Mouse (Mus musculus): ENCODE measurements around the gene Ppil4.
A peak's percentile ranks its signal among the peaks of the same experiment; 100 is the strongest.
"Not testable (repeated sequence)": the region's sequence is repeated elsewhere in the genome, so short reads cannot be mapped to it uniquely, and the experiment has no call there.

Ppil4 gene

DNA sequence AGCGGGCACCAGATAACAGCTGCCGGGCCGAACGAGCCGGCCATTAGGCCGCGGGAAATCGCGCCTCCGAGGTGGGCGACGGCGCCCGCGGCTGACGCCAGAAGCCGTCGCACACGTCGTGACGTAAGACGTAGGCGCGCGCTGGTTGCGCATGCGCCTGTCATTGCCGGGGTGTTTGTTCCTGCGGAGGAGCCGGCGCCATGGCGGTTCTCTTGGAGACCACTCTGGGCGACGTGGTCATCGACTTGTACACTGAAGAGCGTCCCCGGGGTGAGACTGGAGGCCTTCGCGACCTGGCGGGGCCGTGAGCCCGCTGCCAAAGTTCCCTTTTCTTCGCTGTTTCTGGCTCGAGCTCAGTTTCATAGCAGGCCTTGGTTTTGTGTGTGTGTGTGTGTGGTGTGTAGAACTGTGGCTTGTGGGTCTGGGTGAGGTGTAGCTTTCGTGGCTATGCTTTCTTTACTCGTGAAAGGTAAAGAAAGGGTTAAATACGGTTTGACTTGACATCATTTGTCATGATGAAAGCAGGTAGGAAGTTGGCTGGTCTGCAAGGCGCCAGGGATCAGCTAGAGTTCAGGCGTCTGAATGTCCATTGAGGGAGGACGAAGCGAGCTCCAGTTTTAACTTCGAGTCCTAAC is at the start of gene Ppil4, which contains the start of gene Ginm1:
Gene Ppil4, plus strand, starts transcription at position 141 of the 635 bp plus-strand sequence.
Gene Ginm1, minus strand, starts transcription at position 74 of the 635 bp plus-strand sequence.
- peak; percentile 96 for DNase-seq

DNA sequence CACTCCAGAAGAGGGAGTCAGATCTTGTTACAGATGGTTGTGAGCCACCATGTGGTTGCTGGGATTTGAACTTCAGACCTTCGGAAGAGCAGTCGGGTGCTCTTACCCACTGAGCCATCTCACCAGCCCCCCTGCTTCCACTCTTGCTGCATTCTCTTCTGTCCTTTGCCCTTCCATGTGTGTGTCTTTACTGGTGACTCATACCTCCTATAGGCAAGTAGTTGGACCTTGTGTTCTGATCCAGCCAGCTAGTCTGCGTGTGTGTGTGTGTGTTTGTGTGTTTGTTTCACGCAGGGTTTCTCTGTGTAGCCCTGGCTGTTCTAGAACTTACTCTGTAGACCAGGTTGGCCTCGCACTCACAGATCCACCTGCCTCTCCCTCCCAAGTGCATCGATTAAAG is 47.2 kb upstream of the Ppil4 start:
- not testable (repeated sequence) for DNase-seq

DNA sequence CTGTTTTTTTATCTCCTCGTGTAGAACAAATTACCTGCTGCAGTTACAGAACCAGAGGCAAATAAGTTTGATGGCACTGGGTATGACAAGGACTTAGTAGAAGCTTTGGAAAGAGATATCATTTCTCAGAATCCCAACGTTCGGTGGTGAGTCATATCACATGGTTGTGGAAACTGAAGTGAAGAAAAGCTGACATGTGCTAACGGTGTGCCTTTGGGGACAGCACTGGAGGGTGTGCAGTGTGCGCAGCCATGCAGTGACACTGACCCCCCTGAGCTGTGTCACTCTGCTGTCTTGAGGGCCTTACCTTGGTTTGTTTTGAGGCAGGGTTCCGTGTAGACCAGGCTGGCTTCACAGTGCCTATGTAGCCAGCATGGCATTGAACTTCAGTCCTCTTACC is 43.9 kb upstream of the Ppil4 start:
- DNase-seq, result no peak

DNA sequence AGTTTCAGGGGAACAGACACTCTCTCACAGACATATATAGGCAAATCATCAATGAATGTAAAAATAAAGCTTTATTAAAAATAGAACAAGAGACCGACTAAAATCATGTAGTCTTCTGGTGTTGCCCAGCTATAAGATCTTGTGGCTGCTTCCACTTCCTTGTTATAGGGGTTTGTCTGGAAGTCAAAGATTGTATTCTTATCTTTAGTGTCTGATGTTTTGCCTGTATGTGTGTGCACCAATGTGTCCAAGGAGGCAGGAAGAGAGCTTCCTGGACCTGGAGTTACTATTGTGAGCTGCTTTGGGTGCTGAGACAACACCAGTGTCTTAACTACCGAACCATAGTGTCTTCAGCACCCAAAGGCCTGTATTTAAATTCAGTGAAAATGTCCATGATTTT is 35.1 kb upstream of the Ppil4 start:
- no peak for DNase-seq

DNA sequence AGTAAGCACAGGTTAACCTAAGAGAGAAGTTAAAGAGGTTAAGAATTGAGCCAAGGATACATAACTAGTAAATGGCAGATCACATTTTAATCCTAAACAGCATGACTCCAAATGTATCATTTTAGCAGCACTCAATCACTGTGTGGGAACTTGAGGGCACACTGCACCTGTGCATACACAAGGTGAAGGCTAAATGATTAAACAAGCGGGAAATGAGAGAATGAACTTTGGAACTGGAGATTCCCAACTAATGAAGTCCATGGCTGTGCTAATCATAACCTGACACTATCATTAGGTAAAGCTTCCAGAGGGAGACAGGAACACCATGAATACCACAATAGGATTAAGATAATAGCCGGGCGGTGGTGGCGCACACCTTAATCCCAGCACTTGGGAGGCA is 20.3 kb upstream of the Ppil4 start:
- DNase-seq, result no peak

DNA sequence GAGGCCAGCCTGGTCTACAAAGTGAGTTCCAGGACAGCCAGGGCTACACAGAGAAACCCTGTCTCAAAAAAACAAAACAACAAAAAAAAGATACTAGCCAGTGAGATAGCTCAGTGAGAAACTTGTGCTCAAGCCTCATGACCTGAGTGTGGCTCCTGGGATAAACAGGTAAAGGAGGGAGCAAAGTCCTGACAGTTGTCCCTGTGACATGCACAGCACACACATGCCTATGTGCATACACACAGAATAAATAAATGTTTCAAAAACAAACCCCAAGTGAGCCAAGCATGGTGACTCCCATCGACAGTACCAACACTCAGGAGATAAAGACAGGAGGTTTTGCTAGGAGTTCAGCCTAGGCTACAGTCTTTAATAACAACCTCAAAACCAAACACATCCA is 19.9 kb upstream of the Ppil4 start:
- no peak for DNase-seq

DNA sequence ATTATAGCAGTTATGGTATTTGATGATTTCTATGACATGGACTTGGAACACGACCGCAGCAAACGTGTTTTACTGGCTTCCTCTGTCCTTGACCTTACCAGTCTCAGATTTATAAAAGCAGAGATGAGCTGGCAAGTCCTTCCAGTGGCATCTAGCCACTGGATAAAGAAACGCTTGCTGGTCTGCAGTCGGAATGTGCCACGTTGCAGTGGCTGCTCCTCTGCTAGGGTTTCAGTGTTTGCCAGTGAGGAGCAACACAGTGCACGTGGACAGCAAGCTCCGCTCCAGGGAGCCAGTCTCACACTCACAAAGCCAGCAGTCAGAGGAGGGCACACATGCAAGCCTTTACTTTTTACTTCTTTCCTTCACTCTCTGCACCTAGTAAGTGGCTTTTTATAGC is 17.3 kb upstream of the Ppil4 start:
- DNase-seq, result no peak

DNA sequence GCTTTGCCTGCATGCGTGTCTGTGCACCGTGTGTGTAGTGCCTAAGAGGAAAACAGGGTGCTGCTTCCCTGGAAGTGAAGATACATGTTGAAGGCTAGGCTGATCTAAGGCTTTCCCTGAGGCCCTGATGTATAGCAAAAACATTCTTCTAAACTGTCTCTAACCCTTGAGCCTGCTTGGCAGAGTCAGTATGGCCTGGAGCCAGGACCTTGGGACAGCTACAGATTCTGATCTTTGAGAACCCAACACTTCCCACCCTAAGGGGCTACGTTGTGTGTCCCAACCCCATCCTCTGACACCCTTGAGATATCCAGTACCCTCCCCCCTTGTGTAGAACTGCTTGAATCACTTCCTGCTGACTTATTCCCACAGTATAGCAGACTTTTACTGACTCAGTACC is 14.3 kb upstream of the Ppil4 start:
- no peak for DNase-seq

DNA sequence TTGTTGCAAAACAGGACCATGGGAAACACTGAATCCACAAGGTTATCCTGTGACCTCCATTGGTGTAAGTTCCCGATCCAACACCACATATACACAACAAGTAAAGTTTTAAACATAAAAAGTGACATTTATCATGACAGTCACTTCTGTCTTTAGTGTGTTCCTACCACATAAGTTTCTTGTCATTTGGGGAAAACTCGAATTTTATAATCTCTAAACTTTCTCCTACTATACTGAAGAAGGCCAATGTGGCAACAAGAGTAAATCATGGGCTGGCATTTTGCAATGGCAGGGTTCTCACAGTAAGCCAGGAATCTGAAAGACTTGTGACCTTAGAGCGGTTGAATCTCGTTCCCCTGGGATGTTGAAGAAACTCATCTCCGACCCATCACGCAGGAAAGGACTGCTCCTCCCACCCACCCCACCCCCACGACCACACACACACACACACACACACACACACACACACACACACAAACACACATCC is 12.9 kb upstream of the Ppil4 start:
- no peak for DNase-seq

DNA sequence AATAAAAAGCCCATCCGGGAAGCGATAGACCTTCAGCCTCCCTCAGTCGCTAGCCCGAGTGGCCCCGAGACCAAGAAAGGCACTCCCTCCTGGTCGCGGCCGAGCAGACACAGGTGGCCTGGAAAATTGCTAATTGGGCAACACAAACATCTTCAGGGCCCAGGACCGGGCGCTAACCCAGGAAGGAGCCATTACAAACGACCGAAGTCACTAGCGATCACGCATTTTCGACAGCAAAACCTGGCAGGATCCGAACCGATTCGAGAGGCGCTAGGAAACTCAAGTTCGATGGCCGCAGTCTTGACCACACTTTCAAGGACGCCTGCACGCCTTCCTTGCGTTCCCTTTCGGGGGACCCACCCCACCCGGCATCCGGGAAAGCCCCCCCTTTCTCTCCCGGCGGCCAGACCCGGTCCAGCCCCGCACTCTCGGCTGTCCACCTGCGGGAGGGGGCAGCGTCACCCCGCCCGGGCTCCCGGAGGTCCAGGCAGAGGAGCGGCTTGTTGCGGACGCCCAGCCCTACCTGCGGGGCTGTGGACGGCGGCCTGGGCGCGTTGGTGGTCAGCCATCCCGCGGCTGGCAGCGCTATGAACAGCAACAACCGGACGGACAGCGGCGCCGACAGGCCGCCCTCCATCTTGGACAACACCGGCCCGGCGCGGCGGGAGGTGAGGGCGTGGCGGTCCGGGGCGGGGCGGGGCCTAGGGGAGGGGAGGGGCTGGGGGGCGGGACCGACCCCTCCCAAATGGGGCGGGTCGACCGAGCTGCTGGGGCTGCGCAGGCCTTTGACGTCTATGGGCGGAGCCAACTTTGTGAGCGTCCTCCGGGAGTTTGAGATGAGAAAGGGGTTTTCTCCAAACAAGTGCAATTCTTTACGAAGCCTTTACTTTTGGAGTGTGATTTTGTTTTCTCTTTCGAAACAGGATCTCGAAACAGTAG is 12.2 kb upstream of the Ppil4 start:
- DNase-seq, result peak; percentile 92

DNA sequence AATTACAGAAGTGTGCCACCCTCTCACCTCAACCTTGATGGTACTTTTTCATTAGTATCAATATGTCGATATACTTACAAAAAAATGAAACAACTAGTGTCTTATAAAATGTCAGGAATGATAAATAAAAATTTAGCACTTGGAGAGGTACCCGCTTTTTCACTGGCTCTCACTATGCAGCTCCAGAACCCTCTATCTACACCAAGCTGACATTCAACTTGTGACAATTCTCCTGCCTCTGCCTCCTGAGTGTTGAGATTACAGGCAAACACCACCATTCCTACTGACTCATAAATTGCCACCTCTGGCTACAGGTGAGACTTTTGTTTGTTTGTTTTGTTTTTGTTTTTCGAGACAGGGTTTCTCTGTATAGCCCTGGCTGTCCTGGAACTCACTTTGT is 11.5 kb upstream of the Ppil4 start:
- no peak for DNase-seq

DNA sequence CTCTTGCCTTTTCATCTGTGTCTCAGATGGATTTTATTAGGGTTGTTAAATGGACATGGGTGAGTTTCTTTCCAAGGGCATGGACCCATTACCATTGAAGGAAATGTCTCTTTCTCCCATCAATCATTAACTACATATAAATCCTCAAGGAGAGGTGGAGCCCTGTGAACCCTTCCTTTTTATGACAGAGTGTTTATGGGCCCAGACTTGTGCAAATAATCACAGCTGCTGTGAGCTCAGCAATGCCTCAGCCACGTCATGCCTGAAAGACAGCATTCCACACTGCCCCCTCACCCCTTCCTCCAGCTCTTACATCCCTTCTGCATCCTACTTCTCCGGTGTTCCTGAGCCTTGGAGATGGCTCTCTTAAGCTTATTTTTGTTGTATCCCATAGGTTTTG is 5.4 kb upstream of the Ppil4 start:
- DNase-seq, result no peak

DNA sequence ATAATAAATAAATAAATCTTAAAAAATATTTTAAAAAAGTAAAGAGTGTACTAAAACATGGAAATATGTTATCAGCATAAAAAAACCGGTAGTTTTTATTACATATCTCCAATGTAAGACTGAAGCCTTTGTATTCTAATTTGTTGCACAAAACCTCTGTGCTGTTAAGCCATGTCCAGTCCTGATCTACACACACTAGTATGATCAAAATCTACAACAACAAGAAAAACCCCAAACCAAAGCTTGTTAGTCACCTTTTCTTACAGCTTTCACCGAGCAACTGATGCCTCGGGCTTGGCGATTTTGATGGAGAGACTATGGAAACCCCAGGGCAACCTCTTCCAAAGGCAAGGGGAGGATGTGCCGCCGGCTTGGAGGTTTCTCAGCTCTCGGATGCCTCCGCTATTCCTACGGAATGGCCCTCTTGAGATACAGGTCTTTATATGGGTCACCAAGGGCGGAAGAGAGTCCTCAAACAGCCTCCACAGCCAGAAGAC is 389 bp upstream of the Ppil4 start:
- no peak for DNase-seq

DNA sequence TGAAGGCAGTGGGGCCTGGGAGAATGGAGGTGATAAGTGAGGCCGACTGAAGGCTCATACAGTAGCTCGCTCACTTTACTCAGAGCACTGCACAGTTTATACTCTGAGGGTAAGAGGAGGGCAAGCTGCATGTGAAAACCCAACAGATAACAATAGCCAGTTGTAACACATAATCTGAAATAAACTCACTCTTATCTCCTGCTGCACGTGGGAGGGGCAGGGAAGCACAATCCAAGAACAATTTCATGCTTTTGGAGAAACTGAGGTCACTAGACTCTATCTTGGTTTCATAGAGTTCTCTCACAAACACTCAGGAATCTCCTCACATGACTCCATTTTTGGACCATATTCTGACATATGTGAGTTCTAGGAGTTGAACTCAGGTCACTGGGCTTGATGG is 8.6 kb downstream of the Ppil4 start:
- DNase-seq, result no peak

DNA sequence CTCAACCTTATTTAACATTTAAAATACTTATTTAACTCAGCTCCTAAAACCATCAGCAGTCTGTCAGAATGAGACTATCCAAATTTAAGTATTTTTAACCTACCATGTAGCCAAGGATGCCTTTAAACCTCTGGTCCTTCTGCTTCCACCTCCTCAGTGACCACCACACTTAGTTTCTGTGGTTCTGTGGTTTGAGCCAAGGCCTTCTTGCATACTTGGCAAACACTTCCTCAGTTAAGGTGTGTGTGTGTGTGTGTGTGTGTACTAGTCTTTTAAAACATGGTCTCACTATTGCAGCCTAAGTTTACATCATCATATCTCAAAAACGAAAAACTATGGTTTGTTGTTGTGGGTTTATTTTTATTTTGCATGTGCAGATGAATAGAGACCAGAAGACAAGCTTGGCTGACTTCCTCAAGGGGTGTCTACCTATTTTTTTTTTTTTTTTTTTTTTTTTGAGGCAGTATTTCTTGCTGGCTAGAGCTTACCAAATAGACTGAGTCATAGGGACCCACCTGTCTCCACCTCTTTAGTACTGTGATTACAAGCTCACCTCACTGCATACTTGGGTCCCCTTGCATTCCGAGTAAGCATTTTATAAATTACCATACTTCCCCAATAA is 9.9 kb downstream of the Ppil4 start:
- DNase-seq, result no peak

DNA sequence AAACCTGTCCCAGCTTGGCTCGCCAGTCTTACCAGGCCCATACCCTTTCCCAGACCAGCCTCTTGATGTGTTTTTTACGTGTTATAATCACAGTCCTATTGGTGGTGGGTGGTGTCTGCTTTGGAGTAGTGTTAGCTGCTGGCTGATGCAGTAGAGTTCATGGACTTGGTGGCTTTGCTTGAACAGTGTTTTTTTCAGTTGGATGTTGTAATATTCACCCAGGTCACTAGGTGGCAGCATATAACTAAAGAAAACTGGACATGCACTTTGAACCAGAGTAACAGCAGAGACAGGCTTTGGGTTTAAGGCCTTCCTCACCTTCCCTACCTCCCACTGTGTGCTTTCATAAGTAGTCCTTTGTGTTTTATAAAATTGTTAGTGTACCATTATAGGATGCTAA is 17.2 kb downstream of the Ppil4 start:
- DNase-seq, result peak; percentile 79

DNA sequence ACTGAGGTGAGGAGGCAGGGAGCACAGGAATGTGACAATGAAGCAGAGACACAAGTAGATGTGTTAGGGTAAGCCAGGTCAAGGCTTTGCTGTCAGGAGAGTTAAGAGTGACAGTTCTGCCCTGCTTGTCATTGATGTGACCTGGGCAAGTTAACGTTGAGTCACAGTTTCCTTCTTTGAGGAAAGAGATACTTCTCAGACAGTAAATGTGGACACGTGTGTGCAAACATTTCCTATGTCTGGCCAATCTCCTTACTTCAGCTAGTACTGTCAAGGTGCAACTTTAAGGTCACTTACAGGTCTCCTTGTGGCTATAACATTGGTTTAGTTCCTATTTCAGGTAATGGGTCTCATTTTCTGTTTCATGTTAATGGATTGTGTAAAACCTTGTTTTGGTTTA is 23.8 kb downstream of the Ppil4 start:
- DNase-seq, result no peak

DNA sequence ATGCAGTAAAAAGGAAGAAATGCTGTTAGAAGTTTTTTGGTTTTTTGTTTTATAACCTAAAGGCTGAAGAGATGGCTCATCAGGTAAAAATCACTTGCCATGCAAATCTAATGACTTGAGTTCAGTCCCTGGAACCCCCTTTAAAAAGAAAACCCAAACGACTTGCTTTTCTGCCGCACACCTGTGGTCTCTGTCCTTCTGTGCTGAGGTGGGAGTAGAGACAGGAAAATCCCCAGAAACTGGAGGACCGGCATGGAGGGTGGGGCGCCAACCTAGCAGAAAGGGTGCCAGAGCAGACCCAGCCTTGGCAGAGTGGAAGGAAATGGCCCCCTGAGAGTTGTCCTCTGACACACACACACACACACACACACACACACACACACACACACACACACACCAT is 26.0 kb downstream of the Ppil4 start:
- DNase-seq, result no peak

DNA sequence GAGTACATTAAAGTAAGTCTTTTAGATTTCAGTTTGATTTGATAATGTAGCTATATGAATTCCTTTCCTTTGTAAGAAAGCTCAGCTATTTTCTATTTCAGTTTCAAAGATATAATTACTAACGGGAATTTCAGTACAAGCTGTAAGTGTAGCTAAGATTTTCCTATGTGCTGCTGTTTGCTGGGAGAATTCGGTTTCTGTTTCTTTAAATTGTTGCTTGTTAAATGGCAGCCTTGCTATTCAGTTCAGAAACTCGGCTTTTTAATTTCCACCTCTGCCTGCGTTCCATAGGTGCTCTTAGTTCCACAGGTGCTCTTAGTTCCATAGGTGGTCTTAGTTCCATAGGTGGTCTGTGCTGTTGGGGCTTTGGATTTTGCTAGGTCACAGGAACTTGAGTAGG is 26.5 kb downstream of the Ppil4 start:
- no peak for DNase-seq

DNA sequence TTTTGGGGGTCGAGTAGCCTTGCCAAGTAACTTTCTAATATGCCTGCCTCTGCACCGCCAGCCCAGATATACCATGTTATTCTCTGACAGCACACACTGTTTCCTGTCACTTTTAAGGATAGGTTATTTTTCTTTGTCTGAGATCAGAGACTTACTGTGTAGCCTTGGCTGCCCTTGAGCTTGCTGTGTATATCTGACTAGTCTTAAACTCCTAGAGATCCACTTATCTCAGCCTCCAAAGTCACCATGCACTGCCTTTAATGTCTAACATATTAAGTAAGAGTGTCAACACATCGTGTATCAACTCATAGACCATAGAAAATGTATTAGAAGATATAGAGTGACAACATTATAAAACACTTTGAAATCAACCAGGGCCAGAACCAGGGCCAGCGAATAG is 26.9 kb downstream of the Ppil4 start:
- DNase-seq, result no peak

DNA sequence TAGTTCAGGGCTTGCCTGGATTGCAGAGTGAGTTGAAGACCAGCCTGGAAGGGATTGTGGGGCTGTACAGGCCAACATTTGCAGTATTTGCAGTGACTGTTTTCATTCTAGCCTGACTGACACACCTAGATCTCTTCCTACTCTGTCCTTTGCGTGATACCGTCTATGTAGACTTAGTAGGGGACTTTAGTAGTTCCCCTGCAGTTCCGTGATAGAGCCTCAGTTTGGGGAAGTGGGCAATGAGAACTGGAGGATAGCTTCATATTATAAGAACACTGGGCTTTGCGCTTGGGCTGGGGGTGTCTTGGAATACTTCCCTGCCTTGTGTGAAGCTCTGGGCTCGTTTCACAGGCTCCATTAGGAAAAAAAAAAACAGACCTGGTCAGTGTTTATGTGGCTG is 27.5 kb downstream of the Ppil4 start:
- no peak for DNase-seq

DNA sequence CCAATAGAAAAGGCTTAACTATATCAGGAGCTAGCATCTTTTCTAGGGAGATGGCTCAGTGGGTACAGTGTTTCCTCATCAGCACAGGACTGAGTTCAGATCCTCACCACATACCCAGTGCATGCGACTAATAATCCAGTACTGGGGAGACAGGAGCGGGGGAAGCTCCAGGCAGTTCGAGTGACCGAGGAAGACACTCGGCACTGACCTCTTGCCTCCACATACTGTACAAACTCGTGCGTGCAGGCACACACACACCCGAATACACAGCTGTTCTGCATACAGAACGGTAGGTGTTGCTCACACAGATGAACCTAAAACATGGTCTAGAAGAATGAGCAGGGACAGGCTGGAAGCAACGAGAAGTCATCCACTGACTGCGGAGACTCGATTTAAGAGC is 29.3 kb downstream of the Ppil4 start:
- DNase-seq, result no peak

DNA sequence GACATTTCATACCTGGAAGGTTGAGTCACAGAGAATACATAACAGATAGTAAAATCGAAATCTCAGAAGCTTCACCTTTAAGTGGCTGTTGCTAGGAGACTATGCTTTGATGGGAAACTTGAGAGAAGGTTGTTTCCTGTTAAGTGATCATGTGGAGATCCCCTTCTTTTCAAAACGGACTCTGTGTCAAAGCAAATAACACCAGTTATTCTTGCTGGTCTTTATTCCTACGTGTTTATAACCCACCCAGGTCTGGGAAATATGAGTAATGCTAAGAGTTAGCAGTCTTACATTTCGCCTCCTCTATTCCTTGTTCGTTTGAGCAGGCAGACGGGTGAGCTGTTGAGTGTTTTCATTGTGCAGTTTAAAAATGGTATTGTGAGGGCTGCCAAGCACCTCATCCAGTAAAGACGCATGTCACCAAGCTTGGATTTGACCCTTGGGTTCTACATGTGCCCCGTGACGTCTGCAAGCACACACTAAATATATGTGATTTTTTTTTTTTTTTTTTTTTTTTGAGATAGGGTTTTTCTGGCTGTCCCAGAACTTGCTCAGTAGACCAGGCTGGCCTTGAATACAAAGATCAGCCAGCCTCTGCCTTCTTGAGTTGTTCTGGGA is 32.1 kb downstream of the Ppil4 start:
- no peak for DNase-seq

All from retina, postnatal 1 day (tissue).